Mouse (Mus musculus): Measurements from ENCODE around the gene Il16.

DNA sequence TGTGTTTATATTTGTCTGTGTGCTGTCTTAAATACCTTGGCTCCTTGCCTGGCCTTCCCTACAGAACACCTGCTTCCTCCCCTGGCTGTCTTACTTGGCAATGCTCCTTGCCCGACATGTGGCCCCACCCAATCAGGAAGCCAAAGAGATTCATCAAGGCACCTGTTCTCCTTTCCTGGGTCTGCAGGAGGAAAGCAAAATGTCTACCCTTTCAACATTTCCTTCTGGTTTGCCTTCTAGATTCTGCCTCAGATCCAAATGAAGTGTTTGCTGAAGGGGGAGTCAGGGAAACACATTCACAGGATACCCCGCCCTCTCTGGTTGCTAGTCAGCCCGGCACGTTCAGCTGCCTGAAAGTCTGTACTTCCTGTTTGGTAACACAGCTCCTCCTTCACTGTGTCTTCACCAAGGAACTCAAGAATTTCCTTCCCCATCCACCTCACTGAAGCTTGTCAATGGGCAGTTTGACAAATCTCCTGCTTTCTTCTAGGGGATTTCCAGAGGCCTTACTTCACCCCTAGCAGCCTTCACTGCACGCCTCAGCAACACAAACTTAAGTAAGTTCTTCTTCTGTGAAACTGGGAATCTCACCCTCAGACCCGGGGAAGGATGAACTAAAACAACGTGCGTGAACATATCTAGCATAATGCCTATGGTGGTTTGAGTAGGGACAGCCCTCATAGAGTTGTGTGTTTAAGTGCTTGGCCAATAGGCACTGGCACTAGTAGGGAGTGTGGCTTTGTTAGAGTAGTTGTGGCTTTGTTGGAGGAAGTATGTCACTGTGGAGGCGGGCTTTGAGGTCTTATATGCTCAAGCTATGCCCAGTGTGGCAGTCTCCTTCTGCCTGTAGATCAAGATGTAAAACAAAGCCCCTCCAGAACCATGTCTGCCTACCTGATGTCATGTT, 86.1 kb downstream of the Il16 start:
- TF ChIP-seq CTCF (IDR thresholded peaks at IDR 0.05; ENCODE audit: low read depth) (no peak), EP300 (IDR thresholded peaks at IDR 0.05; ENCODE audit: low read depth) (no peak)
